Mouse (Mus musculus): Measurements from ENCODE around the gene Nectin2. TPM values are rescaled to one million over a fixed set of nuclear protein-coding genes. Genes with fewer than 3 reads are reported as not detected.
A peak's percentile ranks its signal among the peaks of the same experiment; 100 is the strongest.
"Not testable (repeated sequence)": the region's sequence is repeated elsewhere in the genome, so short reads cannot be mapped to it uniquely, and the experiment has no call there.

Nectin2 gene
- total RNA-seq, 2 experiments from 2014 or later = 1.4 to 1.5 TPM

DNA sequence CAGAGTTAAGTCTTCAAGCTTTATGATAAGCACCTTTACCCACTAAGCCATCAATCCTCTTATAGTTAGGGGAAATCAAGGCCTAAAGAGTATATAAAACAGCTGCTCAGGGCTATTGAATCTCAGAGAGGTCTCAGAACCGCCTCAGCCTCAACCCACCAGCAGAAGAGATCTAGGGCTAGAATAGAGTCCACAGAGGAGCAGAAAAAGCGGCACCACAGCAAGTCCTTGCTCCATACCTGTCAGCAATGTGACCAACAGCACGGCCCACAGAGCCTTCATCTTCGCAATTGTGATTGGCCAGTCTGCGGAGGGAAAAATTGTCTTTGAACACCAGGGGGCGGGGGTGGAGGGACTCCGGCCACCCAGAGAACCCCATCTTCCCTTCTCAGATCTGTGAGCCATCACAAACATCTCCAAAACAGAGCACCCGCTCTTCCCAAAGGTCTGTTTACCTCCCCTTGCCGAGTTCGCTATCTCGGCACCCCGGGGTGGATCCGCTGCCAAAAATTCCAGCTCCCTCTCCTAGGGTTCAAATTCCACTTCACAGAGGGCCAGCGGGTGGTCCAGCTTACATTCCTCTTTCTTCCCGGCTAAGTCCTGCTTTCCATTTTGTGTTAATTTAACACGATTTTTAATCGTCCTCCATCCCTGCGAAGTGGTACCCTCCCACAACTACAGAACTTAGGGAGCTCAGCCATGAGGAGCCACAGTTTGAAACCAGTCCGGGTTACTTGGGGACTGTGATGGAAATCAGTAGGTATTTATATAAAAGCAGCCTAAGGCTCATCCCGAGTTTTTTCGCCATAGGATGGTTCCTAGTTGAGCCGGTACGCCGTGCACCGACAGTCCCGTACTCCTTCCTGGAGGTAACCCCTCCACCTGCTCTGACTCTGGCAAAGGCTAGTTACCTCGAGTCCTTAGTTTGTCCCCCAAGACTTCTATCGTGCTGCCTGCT is 52.1 kb downstream of the Nectin2 start:
- no peak for DNase-seq
- peak; percentile 24 for TF ChIP-seq CTCF (IDR thresholded peaks at IDR 0.05)
- H3K4me3 ChIP-seq = peak overlapping the region; percentile 69
- H3K27ac ChIP-seq = peak overlapping the region; percentile 83
- intact Hi-C loops (cut with DNase I) = no loop called here

DNA sequence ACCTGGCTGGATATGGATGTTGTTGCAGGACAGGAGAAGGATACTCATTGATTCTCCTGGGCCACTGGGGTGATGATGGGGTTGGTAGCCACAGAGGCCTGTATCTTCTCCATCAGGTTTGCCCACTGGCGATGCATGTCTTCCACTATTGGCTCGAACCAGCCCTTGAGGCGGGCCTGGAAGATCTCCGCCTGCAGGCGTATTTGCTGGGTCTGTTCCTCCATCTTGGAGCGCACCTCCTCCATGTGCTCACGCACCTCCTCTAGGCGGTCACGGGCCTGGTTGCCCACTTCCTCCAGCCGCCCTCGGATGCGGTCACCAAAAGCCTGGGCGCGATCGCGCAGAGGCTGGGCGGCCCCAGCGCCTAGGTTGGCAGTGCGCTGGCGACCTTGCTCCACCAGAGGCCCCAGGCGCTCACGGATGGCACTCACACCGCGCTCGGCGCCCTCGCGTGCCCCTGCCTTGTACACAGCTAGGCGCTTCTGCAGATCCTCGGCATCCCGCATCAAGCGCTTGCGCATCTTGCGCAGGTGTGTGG is 53.9 kb downstream of the Nectin2 start:
- intact Hi-C loops (cut with DNase I) = no loop called here
- Histone ChIP-seq H3K27ac (no peak overlapping the region), H3K4me3 (no peak overlapping the region)
- no peak for DNase-seq
- TF ChIP-seq CTCF (IDR thresholded peaks at IDR 0.05) = no peak

DNA sequence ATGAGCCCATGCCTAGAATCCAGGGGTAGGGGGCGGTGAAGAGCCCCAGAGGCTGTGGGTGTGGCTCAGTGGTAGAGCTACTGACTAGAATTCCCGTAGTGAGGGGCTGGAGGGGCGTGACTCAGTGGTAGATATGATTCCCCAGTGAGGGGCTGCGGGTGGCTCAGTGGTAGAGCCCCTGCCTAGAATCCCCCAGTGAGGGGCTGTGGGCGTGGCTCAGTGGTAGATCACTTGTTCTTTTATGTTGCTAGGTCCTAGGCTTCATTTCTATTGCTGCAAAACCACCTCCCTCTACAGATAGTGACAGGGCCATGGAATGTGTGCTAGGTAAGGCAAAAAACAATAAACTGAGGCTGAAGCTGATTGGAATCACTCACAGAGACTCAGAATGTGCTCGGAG is 54.4 kb downstream of the Nectin2 start:
- H3K27ac ChIP-seq = no peak overlapping the region
- no peak for DNase-seq
- intact Hi-C loops (cut with DNase I) = no loop called here
- H3K4me3 ChIP-seq = no peak overlapping the region
- no peak for TF ChIP-seq CTCF (IDR thresholded peaks at IDR 0.05)

DNA sequence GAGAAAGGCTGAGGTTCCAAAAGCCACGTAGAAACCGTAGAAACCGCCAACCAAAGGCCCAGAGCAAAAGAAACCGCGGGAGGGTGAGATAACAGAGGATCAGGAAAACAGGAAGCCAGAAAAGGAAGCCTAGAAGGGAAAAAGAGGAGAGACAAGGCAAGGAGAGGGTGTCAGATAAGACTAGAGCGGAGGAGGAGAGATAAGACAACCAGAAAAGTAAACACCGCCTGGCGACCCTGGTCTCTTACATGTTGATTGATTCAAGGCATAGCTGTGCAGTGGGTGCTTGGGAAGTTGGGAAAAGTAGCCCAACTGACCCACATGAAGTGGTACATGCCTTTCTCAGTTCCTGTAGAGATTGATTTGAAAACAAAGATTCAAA is 55.1 kb downstream of the Nectin2 start:
- intact Hi-C loops (cut with DNase I) = no loop called here
- peak overlapping the region; percentile 24 for H3K27ac ChIP-seq
- TF ChIP-seq CTCF (IDR thresholded peaks at IDR 0.05) = no peak
- DNase-seq = no peak
- H3K4me3 ChIP-seq = no peak overlapping the region

DNA sequence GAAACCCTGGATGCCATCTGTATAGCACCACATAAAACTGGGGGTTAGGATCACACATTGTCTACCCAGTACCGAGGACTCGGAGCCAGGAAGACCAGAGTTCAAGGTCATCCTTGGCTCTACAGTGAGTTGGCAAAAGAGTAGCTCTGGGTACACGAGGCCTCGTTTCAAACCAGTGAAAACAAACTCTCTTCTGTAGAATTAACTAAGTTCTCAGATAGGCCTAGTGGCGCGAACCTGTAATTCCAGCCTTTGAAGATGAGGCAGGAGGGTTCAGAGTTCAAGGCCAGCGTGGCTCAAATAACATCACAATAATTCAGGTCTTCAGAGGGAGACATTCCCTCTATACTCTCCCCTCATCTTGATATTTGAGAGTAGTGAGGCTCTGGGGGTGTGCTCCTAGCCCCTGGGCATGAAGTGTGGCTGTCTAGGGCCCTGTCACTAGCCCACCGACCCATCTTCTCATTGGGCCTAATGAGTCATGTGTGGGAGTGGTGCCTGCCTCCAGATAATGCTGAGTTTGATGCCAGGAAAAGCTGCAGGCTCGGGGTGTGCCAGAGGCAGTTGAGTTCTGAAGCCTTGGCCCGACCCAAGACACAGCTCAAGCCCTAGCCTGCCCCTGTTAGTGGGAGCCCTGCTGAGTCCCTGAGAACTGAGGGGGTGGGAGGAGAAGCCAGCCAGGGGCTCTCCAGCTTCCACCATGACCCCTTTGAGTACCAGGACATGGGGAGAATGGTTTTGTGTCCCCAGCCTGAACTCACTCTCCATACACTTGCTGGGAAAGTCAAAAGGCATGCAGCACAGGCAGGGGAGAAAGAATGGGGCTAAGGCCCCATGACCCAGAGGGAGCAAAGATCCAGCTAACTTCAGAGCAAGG is 55.7 kb downstream of the Nectin2 start:
- no peak overlapping the region for H3K4me3 ChIP-seq
- no peak for TF ChIP-seq CTCF (IDR thresholded peaks at IDR 0.05)
- no peak for DNase-seq
- H3K27ac ChIP-seq = peak overlapping the region; percentile 52; the same call in 1 of the 2 replicates
- intact Hi-C loops (cut with DNase I) = no loop called here

DNA sequence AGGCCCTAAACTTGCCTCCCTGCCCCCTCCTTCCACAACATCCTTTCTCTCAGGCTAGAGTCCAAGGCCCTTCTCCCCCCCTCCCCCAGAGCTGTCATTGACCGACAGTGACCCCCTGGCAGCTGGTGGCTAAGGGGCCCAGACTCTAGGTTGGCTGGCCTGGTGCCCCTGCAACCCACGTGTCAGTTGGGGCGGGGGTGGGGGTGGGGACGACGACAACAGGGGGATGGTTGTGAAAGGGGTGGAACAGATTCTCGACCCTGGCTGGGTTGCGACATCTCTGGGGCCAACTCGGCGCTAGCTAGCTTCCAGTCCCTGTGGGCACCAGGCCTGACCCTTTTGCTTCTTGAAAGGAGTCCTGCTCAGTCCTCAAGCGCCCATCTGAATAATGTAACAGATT is 56.9 kb downstream of the Nectin2 start:
- intact Hi-C loops (cut with DNase I) = no loop called here
- Histone ChIP-seq H3K4me3 (no peak overlapping the region), H3K27ac (peak overlapping the region; percentile 52)
- DNase-seq = peak; percentile 65
- no peak for TF ChIP-seq CTCF (IDR thresholded peaks at IDR 0.05)

DNA sequence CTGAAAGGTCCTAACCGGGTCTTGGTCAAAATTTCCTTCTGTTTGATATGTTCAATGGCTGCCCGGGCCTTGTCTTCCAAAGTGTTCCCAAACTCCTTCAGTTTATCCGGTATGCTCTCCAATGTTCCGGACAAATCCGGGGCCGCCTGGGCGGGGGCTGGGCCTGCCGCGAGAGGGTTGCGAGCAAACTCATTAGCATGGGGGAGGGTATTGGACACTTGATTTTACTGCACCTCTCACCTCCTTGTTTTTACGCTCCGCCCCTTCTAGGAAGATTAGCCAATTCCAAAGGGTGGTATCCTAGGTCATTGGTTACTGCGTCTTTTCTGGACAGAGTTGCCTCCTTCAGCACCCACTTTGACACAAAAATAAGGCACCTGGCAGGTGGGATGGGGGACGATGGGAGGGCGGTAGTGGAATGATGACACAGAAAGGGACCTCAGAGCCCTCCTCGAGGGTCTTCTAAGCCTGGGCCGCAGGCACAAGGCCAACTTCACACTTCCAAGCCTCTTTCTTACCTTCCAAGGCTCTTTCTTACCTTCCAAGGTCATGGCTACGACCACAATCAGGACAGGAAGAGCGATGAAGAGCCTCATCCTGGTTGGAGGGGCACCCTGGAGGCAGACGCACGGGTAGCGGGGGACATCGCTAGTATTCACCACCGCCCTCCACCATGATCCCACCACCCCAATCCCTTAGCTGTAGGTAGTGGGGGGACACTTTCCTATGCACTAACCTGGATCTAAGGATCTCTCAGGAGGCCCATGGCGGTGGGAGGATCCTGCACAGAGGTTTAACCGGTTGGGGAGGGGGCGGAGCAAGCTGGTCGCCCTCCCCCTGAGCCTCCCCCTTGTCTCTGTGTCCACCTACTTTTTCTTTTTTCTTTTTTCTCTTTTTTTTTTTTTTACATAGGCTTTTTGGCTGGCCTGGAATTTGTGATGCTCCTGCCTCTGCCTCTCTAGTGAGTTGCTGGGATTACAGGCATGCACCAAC is 58.1 kb downstream of the Nectin2 start, which contains the start of gene Apoc1:
Apoc1 (minus strand) TSS at position 788 of the 993 bp plus-strand sequence.
- TF ChIP-seq CTCF (IDR thresholded peaks at IDR 0.05) = no peak
- Histone ChIP-seq H3K27ac (peak within 1 kb of the TSS; percentile 28; the same call in 1 of the 2 replicates), H3K4me3 (no peak within 1 kb of the TSS)
- DNase-seq = no peak
- intact Hi-C loops (cut with DNase I) = no loop called here

DNA sequence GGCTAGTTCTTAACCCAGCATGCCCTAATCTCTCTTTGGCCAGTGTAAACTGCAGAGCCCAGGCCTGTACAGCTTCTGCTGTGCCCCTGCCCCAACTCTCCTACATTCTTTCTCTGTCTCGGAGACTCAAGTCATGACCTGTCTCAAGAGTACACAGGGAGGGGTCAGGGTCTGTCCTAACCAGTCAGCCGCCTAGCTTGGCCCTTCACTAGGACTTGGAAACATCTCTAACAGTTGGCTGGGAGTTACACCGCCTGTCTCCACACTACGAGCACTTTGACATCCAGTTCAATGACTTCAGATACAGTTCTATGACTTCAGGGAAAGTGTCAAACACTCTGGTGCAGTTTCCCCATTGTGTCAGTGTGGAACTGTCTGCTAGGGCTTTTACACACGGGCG is 58.8 kb downstream of the Nectin2 start:
- H3K27ac ChIP-seq = no peak overlapping the region
- no peak overlapping the region for H3K4me3 ChIP-seq
- no peak for DNase-seq
- intact Hi-C loops (cut with DNase I) = no loop called here
- no peak for TF ChIP-seq CTCF (IDR thresholded peaks at IDR 0.05)

DNA sequence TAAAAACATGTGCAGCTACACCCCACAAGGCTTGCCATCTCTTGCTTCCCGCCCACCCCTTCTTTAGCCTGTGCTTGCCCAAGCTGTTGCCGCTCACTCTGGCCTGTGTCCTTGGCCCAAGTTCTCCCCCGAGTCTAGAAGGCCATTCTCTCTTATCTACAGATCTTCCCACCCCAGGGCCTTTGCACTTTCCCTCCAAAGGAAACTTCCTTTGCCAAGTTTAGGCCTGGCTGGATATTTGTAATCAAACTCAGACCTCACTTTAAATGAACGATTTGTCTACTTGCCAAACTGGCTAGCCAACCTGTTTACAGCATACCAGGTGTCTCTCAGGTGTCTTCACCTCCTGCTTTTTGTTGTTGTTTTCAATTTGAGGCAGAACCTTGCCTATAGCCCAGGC is 59.4 kb downstream of the Nectin2 start:
- no peak overlapping the region for H3K4me3 ChIP-seq
- H3K27ac ChIP-seq = no peak overlapping the region
- intact Hi-C loops (cut with DNase I) = no loop called here
- TF ChIP-seq CTCF (IDR thresholded peaks at IDR 0.05) = no peak
- DNase-seq = no peak

DNA sequence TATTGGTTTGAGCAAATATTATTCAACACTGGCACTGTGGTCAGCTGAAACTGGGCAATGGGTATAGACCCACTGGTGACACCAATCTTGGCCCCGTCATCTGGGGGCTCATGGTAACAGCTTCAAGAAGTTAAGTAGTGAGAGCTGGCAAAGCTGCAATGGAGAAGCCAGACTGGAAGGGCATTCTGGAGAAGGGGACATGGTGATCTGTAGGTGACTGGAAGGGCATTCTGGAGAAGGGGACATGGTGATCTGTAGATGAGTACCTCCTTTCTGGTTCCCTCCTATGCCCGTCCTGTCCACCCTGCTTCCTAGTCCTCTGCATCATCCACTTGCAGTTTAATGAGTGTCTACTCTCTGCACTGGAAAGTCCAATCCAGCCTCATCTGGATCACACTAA is 61.7 kb downstream of the Nectin2 start:
- Histone ChIP-seq H3K4me3 (no peak overlapping the region), H3K27ac (no peak overlapping the region)
- TF ChIP-seq CTCF (IDR thresholded peaks at IDR 0.05) = no peak
- DNase-seq = no peak
- intact Hi-C loops (cut with DNase I) = no loop called here

DNA sequence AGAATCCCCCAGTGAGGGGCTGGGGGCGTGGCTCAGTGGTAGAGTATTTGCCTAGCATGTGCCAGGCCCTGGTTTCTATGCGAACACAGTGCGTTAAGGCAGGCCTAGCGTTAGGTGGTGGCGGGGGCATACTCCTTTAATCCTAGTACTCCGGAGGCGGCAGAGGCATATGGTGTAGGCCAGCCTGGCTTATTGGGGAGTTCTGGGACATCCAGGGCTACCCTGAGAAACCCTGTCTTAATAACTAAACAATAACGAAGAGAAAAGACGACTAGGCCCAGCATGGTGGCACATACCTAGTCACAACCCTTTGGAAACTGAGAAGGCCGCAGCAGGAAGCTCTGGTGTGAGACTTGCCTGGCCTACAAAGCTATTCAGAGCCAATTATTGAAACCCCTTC is 62.2 kb downstream of the Nectin2 start:
- no peak for DNase-seq
- intact Hi-C loops (cut with DNase I) = no loop called here
- no peak for TF ChIP-seq CTCF (IDR thresholded peaks at IDR 0.05)
- H3K4me3 ChIP-seq = no peak overlapping the region
- no peak overlapping the region for H3K27ac ChIP-seq

DNA sequence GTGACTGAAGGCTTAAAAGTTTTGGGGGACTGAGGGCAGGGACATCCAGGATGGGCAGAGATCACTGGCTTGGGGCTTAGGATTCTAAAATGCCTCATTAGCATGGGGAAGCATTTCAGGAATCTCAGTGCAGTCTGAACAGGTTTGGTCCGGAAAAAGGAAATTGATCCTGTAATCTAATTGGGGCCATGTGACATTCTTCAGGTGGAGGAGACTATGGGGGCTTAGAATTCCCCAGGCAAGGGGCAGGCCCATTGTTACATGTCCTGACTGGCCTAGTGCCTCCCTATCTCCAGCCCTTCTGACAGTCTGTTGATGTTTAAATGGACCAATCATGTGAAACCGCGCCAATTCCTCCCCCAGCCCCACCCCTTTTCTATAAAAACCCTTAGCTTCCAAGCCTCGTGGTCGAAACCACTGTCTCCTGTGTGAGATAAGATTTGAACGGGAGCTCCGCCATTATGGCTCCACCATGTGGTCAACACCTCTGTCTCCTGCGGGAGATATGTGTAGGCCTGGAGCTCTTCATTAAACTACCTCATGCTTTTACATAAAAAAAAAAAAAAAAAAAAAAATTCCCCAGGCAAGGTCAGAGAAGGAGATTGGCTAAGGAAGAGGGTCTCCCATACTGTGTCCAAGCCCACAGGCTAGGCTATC is 63.2 kb downstream of the Nectin2 start:
- H3K4me3 ChIP-seq; intact Hi-C loops (cut with DNase I); DNase-seq; H3K27ac ChIP-seq: not testable (repeated sequence)

All from gastrocnemius, adult 2 months (tissue).